ENCODE assay signal across 10 mouse cellular contexts in genomic region chr14:54860511-54860910, GRCm38 (mm10). TPM values are rescaled to one million over a fixed set of nuclear protein-coding genes. Genes with fewer than 3 reads are reported as not detected.
DNase-seq lines count a peak whose midpoint lies in the region; ATAC-seq and TF ChIP-seq lines count a peak whose summit lies in the region.
"Had no signal": no experiment of that assay in that cellular context is flagged by ENCODE, and none has a peak within 500 bp of the region (broad histone marks: within the 10 kb centered on the region; RNA-seq: fewer than 3 reads in every experiment).

No protein-coding gene starts in this region.

- H3K9me3 ChIP-seq in lung, postnatal 0 days (ENCODE audit: low read length): no peaks in the 10 kb centered on the region
- H3K9me3 ChIP-seq: hindbrain, embryonic 15.5 days; neural tube, embryonic 12.5 days had no signal

- no peak overlapping the region for H3K27ac ChIP-seq in lung, postnatal 0 days (ENCODE audit: low read length)
- H3K27ac ChIP-seq: hindbrain, embryonic 15.5 days; neural tube, embryonic 12.5 days had no signal

- 40% methylated on average over 2 of the region's 2 CpGs for WGBS in lung, postnatal 0 days

- no peak for TF ChIP-seq EP300 in lung, postnatal 0 days (IDR thresholded peaks at IDR 0.05)

- ATAC-seq in frontal cortex, adult (ENCODE audit: low TSS enrichment): no peak
- no peak for ATAC-seq in lung, postnatal 0 days

- H3K9ac ChIP-seq in lung, postnatal 0 days (replicated peaks; ENCODE audit: low read depth): no peak overlapping the region
- H3K9ac ChIP-seq: hindbrain, embryonic 15.5 days; neural tube, embryonic 12.5 days had no signal

- TF ChIP-seq CTCF in lung, postnatal 0 days (IDR thresholded peaks at IDR 0.05): peak; percentile 81

- no peaks in the 10 kb centered on the region for H3K27me3 ChIP-seq in lung, postnatal 0 days (replicated peaks; ENCODE audit: insufficient read depth, low read length)
- H3K27me3 ChIP-seq: hindbrain, embryonic 15.5 days; neural tube, embryonic 12.5 days had no signal

- H3K4me1 ChIP-seq in lung, postnatal 0 days (ENCODE audit: insufficient read depth, low read depth, low read length): peaks cover 3% of the 10 kb centered on the region; the same call in 1 of the 2 replicates

- DNase-seq in frontal cortex, adult 2 months (ENCODE audit: extremely low spot score in 1 of 2, low spot score in 1 of 2): peak; percentile 44 to 86
- peak; percentile 55 for DNase-seq in right cerebral cortex, adult 18-20 months
- no peak for DNase-seq in right cerebral cortex, postnatal 25 days
- DNase-seq in cerebellum, adult 8-10 months: peak; percentile 71
- peak; percentile 71 for DNase-seq in heart, postnatal 4 days
- peak; percentile 48 for DNase-seq in lung, postnatal 0 days (ENCODE audit: low spot score)
- DNase-seq in testis, postnatal 10 days (ENCODE audit: low spot score): peak; percentile 75

- no peaks in the 10 kb centered on the region for H3K36me3 ChIP-seq in lung, postnatal 0 days (ENCODE audit: insufficient read depth, low read length)

- H3K4me3 ChIP-seq in lung, postnatal 0 days (ENCODE audit: low read depth, low read length): no peak overlapping the region
- H3K4me3 ChIP-seq: hindbrain, embryonic 15.5 days; neural tube, embryonic 12.5 days had no signal

- H3K4me2 ChIP-seq in lung, postnatal 0 days (replicated peaks; ENCODE audit: low read depth, low read length): no peak overlapping the region
- H3K4me2 ChIP-seq: hindbrain, embryonic 15.5 days; neural tube, embryonic 12.5 days had no signal

RNA-seq across cellular contexts. Expression of gene Homez, which starts 10.2 kb away (rescaled TPM):
- polyA plus RNA-seq in frontal cortex, adult 2 months (2012; rRNA removed): 8.7 and 9.0 TPM in 2 replicates
- total RNA-seq in heart, postnatal 4 days (2021): 1 to 10 TPM; 7.7 to 8.9 TPM
- 6.2 and 7.5 TPM in 2 replicates for polyA plus RNA-seq in lung, postnatal 0 days (2015; fragmentation: Nextera tagmentation; extraction: Ambion mirVana)

RNA-seq across cellular contexts. Expression of gene Ppp1r3e, which starts 16.8 kb away (rescaled TPM):
- 13.7 and 16.1 TPM in 2 replicates for polyA plus RNA-seq in frontal cortex, adult 2 months (2012; rRNA removed)
- 1 to 10 TPM; 6.4 to 7.6 TPM for total RNA-seq in heart, postnatal 4 days (2021)
- polyA plus RNA-seq in lung, postnatal 0 days (2015; fragmentation: Nextera tagmentation; extraction: Ambion mirVana): 2.5 and 2.7 TPM in 2 replicates

RNA-seq across cellular contexts. Expression of gene Bcl2l2, which starts 22.7 kb away (rescaled TPM):
- 92.6 and 107 TPM in 2 replicates for polyA plus RNA-seq in frontal cortex, adult 2 months (2012; rRNA removed)
- total RNA-seq in heart, postnatal 4 days (2021): 10 to 100 TPM; 37.5 to 39.2 TPM
- polyA plus RNA-seq in lung, postnatal 0 days (2015; fragmentation: Nextera tagmentation; extraction: Ambion mirVana): 5.4 and 6.1 TPM in 2 replicates

RNA-seq across cellular contexts. Expression of gene Gm20521, which starts 22.7 kb away (rescaled TPM):
- polyA plus RNA-seq in frontal cortex, adult 2 months (2012; rRNA removed): 0.90 TPM in 1 of 2 replicates, not detected in the other
- 1 to 10 TPM; 3.0 to 3.9 TPM for total RNA-seq in heart, postnatal 4 days (2021)
- 0.31 and 0.98 TPM in 2 replicates for polyA plus RNA-seq in lung, postnatal 0 days (2015; fragmentation: Nextera tagmentation; extraction: Ambion mirVana)
- polyA plus RNA-seq: hindbrain, embryonic 15.5 days; neural tube, embryonic 12.5 days had no signal

RNA-seq across cellular contexts. Expression of gene Pabpn1, which starts 31.8 kb away (rescaled TPM):
- 466 and 555 TPM in 2 replicates for polyA plus RNA-seq in frontal cortex, adult 2 months (2012; rRNA removed)
- 100 to 1,000 TPM; 141 to 142 TPM for total RNA-seq in heart, postnatal 4 days (2021)
- 64.4 and 66.1 TPM in 2 replicates for polyA plus RNA-seq in lung, postnatal 0 days (2015; fragmentation: Nextera tagmentation; extraction: Ambion mirVana)

Comparison
In these comparisons a context has a peak if more than half of its experiments do, and no peak if none do; other contexts are left out.
1. RNA of gene Bcl2l2, which starts 22.7 kb away (polyA plus RNA-seq): 92.6 to 107 TPM in frontal cortex, adult 2 months; 5.4 to 6.1 TPM in lung, postnatal 0 days; every median in the first group is over 10 times any median in the second.